In genomic region chr4:136255919-136256318, GRCm38 (mm10) we compare ENCODE assay signal across 20 mouse cellular contexts. TPM values are rescaled to one million over a fixed set of nuclear protein-coding genes. Genes with fewer than 3 reads are reported as not detected.
DNase-seq lines count a peak whose midpoint lies in the region; ATAC-seq lines count a peak whose summit lies in the region.
"Had no signal": no experiment of that assay in that cellular context is flagged by ENCODE, and none has a peak within 500 bp of the region (broad histone marks: within the 10 kb centered on the region; RNA-seq: fewer than 3 reads in every experiment).

No protein-coding gene starts in this region.

- no peak overlapping the region for H3K4me2 ChIP-seq in liver, embryonic 13.5 days
- H3K4me2 ChIP-seq in liver, embryonic 11.5 days: no peak overlapping the region
- H3K4me2 ChIP-seq in intestine, embryonic 16.5 days (ENCODE audit: low read depth, low read length): no peak overlapping the region
- no peak overlapping the region for H3K4me2 ChIP-seq in stomach, embryonic 14.5 days (replicated peaks; ENCODE audit: low read depth, low read length)
- H3K4me2 ChIP-seq: heart, embryonic 12.5 days; hindbrain, embryonic 15.5 days had no signal

- WGBS in liver, embryonic 13.5 days (ENCODE audit: insufficient replicate concordance): 23% methylated on average over 6 of the region's 6 CpGs
- WGBS in liver, embryonic 11.5 days: 20% methylated on average over 6 of the region's 6 CpGs
- 12% methylated on average over 6 of the region's 6 CpGs for WGBS in intestine, embryonic 16.5 days
- 9% methylated on average over 6 of the region's 6 CpGs for WGBS in stomach, embryonic 14.5 days

- no peak overlapping the region for H3K4me3 ChIP-seq in liver, embryonic 13.5 days (replicated peaks)
- no peak overlapping the region for H3K4me3 ChIP-seq in liver, embryonic 11.5 days (ENCODE audit: low read depth, low read length)
- H3K4me3 ChIP-seq in intestine, embryonic 16.5 days (ENCODE audit: low read length): no peak overlapping the region
- H3K4me3 ChIP-seq in stomach, embryonic 14.5 days (ENCODE audit: low read depth, low read length): no peak overlapping the region
- H3K4me3 ChIP-seq: embryonic facial prominence, embryonic 10.5 days; forebrain, embryonic 10.5 days; heart, embryonic 12.5 days; hindbrain, embryonic 10.5 days; hindbrain, embryonic 15.5 days had no signal

- DNase-seq in liver, embryonic 13.5 days: no peak
- DNase-seq in liver, embryonic 11.5 days (ENCODE audit: low spot score): no peak
- DNase-seq in yolk sac, embryonic 10.5 days (ENCODE audit: low spot score): peak; percentile 87
- no peak for DNase-seq in ovary, adult 18-20 months (ENCODE audit: low spot score)
- DNase-seq: adrenal gland, adult 2 months; adrenal gland, postnatal 36 days; cerebellum, adult 2 months; cerebellum, postnatal 10 days; gastrocnemius, postnatal 10 days had no signal

- peaks cover 35% of the 10 kb centered on the region for H3K27me3 ChIP-seq in liver, embryonic 13.5 days
- H3K27me3 ChIP-seq in liver, embryonic 11.5 days (replicated peaks; ENCODE audit: control insufficient read depth, insufficient read depth, low read length): peaks cover 5% of the 10 kb centered on the region
- H3K27me3 ChIP-seq in intestine, embryonic 16.5 days (replicated peaks; ENCODE audit: control insufficient read depth, insufficient read depth, low read length): no peaks in the 10 kb centered on the region
- H3K27me3 ChIP-seq in stomach, embryonic 14.5 days (ENCODE audit: control insufficient read depth, insufficient read depth, low read length): no peaks in the 10 kb centered on the region
- H3K27me3 ChIP-seq: heart, embryonic 12.5 days; hindbrain, embryonic 15.5 days; Patski had no signal

- no peak overlapping the region for H3K27ac ChIP-seq in liver, embryonic 13.5 days
- H3K27ac ChIP-seq in liver, embryonic 11.5 days (ENCODE audit: low read depth, low read length): no peak overlapping the region
- no peak overlapping the region for H3K27ac ChIP-seq in intestine, embryonic 16.5 days (ENCODE audit: low read length)
- no peak overlapping the region for H3K27ac ChIP-seq in stomach, embryonic 14.5 days (ENCODE audit: low read length)
- H3K27ac ChIP-seq: embryonic facial prominence, embryonic 10.5 days; forebrain, embryonic 10.5 days; hindbrain, embryonic 10.5 days; hindbrain, embryonic 15.5 days had no signal

- peaks cover 20% of the 10 kb centered on the region for H3K4me1 ChIP-seq in liver, embryonic 13.5 days (replicated peaks)
- peaks cover 9% of the 10 kb centered on the region for H3K4me1 ChIP-seq in liver, embryonic 11.5 days (replicated peaks; ENCODE audit: control insufficient read depth, insufficient read depth, low read length)
- peaks cover 12% of the 10 kb centered on the region for H3K4me1 ChIP-seq in intestine, embryonic 16.5 days (ENCODE audit: control insufficient read depth, insufficient read depth, low read length)
- H3K4me1 ChIP-seq in stomach, embryonic 14.5 days (ENCODE audit: control insufficient read depth, insufficient read depth, low read length): peaks cover 2% of the 10 kb centered on the region; the same call in 1 of the 2 replicates

- no peaks in the 10 kb centered on the region for H3K9me3 ChIP-seq in liver, embryonic 13.5 days (replicated peaks)
- no peaks in the 10 kb centered on the region for H3K9me3 ChIP-seq in liver, embryonic 11.5 days (ENCODE audit: control insufficient read depth, low read length)
- H3K9me3 ChIP-seq in intestine, embryonic 16.5 days (ENCODE audit: control insufficient read depth, low read length): no peaks in the 10 kb centered on the region
- no peaks in the 10 kb centered on the region for H3K9me3 ChIP-seq in stomach, embryonic 14.5 days (ENCODE audit: control insufficient read depth, low read depth, low read length)
- H3K9me3 ChIP-seq: embryonic facial prominence, embryonic 10.5 days; forebrain, embryonic 10.5 days; heart, embryonic 12.5 days; hindbrain, embryonic 10.5 days; hindbrain, embryonic 15.5 days had no signal

- no peaks in the 10 kb centered on the region for H3K36me3 ChIP-seq in liver, embryonic 13.5 days
- no peaks in the 10 kb centered on the region for H3K36me3 ChIP-seq in liver, embryonic 11.5 days (ENCODE audit: control insufficient read depth, insufficient read depth, low read length)
- no peaks in the 10 kb centered on the region for H3K36me3 ChIP-seq in intestine, embryonic 16.5 days (ENCODE audit: control insufficient read depth, insufficient read depth, low read length)
- H3K36me3 ChIP-seq in stomach, embryonic 14.5 days (ENCODE audit: control insufficient read depth, insufficient read depth, low read length): no peaks in the 10 kb centered on the region; the same call in 1 of the 2 replicates
- H3K36me3 ChIP-seq: embryonic facial prominence, embryonic 10.5 days; forebrain, embryonic 10.5 days; hindbrain, embryonic 10.5 days; hindbrain, embryonic 15.5 days had no signal

- no peak overlapping the region for H3K9ac ChIP-seq in liver, embryonic 13.5 days
- H3K9ac ChIP-seq in liver, embryonic 11.5 days (ENCODE audit: low read depth, low read length): no peak overlapping the region
- no peak overlapping the region for H3K9ac ChIP-seq in intestine, embryonic 16.5 days (ENCODE audit: low read depth, low read length)
- no peak overlapping the region for H3K9ac ChIP-seq in stomach, embryonic 14.5 days (replicated peaks; ENCODE audit: low read depth, low read length)
- H3K9ac ChIP-seq: heart, embryonic 12.5 days; hindbrain, embryonic 15.5 days had no signal

- ATAC-seq in liver, embryonic 13.5 days (ENCODE audit: low read depth): peak; percentile 23; the same call in 1 of the 2 replicates
- no peak for ATAC-seq in liver, embryonic 11.5 days (replicated peaks; ENCODE audit: low FRiP score)
- peak; percentile 33; the same call in 1 of the 2 replicates for ATAC-seq in intestine, embryonic 16.5 days
- ATAC-seq in stomach, embryonic 14.5 days (ENCODE audit: insufficient number of reproducible peaks, insufficient read depth, low FRiP score, low read depth): peak; percentile 42
- no peak for ATAC-seq in erythroid progenitor cell, adult 5-6 weeks (replicated peaks; ENCODE audit: low FRiP score, poor library complexity, severe bottlenecking)
- ATAC-seq: forebrain, embryonic 14.5 days; Patski had no signal

RNA-seq across cellular contexts. Expression of gene Tcea3, which starts 8.4 kb away (rescaled TPM):
- 12.9 and 13.6 TPM in 2 replicates for polyA plus RNA-seq in liver, embryonic 13.5 days (2015; fragmentation: Nextera tagmentation; extraction: Ambion mirVana)
- polyA plus RNA-seq in liver, embryonic 11.5 days (2014; fragmentation: Nextera tagmentation; extraction: Ambion mirVana): 16.4 and 17.3 TPM in 2 replicates
- polyA plus RNA-seq in intestine, embryonic 16.5 days (2015; fragmentation: Nextera tagmentation; extraction: Ambion mirVana): 22.9 and 23.3 TPM in 2 replicates
- 19.7 and 19.8 TPM in 2 replicates for polyA plus RNA-seq in stomach, embryonic 14.5 days (2014; fragmentation: Nextera tagmentation; extraction: Ambion mirVana)
- total RNA-seq in erythroid progenitor cell, adult 5-6 weeks (2015; ENCODE audit: low replicate concordance): 1.3 and 2.5 TPM in 2 replicates
- total RNA-seq in erythroid progenitor cell, adult 5-6 weeks (2017; ENCODE audit: low replicate concordance): not detected in 2 replicates
- total RNA-seq: CH12.LX had no signal

RNA-seq across cellular contexts. Expression of gene Zfp46, which starts 28.6 kb away (rescaled TPM):
- polyA plus RNA-seq in liver, embryonic 13.5 days (2015; fragmentation: Nextera tagmentation; extraction: Ambion mirVana): 2.6 and 3.6 TPM in 2 replicates
- polyA plus RNA-seq in liver, embryonic 11.5 days (2014; fragmentation: Nextera tagmentation; extraction: Ambion mirVana): 10.5 and 11.9 TPM in 2 replicates
- 13.6 and 15.0 TPM in 2 replicates for polyA plus RNA-seq in intestine, embryonic 16.5 days (2015; fragmentation: Nextera tagmentation; extraction: Ambion mirVana)
- polyA plus RNA-seq in stomach, embryonic 14.5 days (2014; fragmentation: Nextera tagmentation; extraction: Ambion mirVana): 24.7 and 25.1 TPM in 2 replicates
- total RNA-seq in erythroid progenitor cell, adult 5-6 weeks (2015; ENCODE audit: low replicate concordance): 1.7 and 2.9 TPM in 2 replicates
- total RNA-seq in erythroid progenitor cell, adult 5-6 weeks (2017; ENCODE audit: low replicate concordance): 1.4 and 10.8 TPM in 2 replicates

RNA-seq across cellular contexts. Expression of gene Asap3, which starts 49.8 kb away (rescaled TPM):
- 1.1 and 1.4 TPM in 2 replicates for polyA plus RNA-seq in liver, embryonic 13.5 days (2015; fragmentation: Nextera tagmentation; extraction: Ambion mirVana)
- polyA plus RNA-seq in liver, embryonic 11.5 days (2014; fragmentation: Nextera tagmentation; extraction: Ambion mirVana): 1.8 and 2.9 TPM in 2 replicates
- 3.3 and 4.4 TPM in 2 replicates for polyA plus RNA-seq in intestine, embryonic 16.5 days (2015; fragmentation: Nextera tagmentation; extraction: Ambion mirVana)
- polyA plus RNA-seq in stomach, embryonic 14.5 days (2014; fragmentation: Nextera tagmentation; extraction: Ambion mirVana): 5.1 and 5.6 TPM in 2 replicates
- total RNA-seq in erythroid progenitor cell, adult 5-6 weeks (2015; ENCODE audit: low replicate concordance): not detected in 2 replicates
- total RNA-seq in erythroid progenitor cell, adult 5-6 weeks (2017; ENCODE audit: low replicate concordance): 0.53 and 0.90 TPM in 2 replicates

RNA-seq across cellular contexts. Expression of gene Hnrnpr, which starts 54.8 kb away (rescaled TPM):
- polyA plus RNA-seq in liver, embryonic 13.5 days (2015; fragmentation: Nextera tagmentation; extraction: Ambion mirVana): 68.5 and 73.1 TPM in 2 replicates
- 99.3 and 101 TPM in 2 replicates for polyA plus RNA-seq in liver, embryonic 11.5 days (2014; fragmentation: Nextera tagmentation; extraction: Ambion mirVana)
- polyA plus RNA-seq in intestine, embryonic 16.5 days (2015; fragmentation: Nextera tagmentation; extraction: Ambion mirVana): 101 and 106 TPM in 2 replicates
- 157 and 164 TPM in 2 replicates for polyA plus RNA-seq in stomach, embryonic 14.5 days (2014; fragmentation: Nextera tagmentation; extraction: Ambion mirVana)
- 92.6 and 104 TPM in 2 replicates for total RNA-seq in erythroid progenitor cell, adult 5-6 weeks (2015; ENCODE audit: low replicate concordance)
- total RNA-seq in erythroid progenitor cell, adult 5-6 weeks (2017; ENCODE audit: low replicate concordance): 188 and 198 TPM in 2 replicates

Comparison
In these comparisons a context has a peak if more than half of its experiments do, and no peak if none do; other contexts are left out.
1. ATAC-seq: peak in liver, embryonic 13.5 days (single experiment), intestine, embryonic 16.5 days (single experiment) and stomach, embryonic 14.5 days (single experiment); none in liver, embryonic 11.5 days (single experiment) and erythroid progenitor cell, adult 5-6 weeks (single experiment).